ENCODE assay signal across 8 mouse cellular contexts in the genomic region with DNA sequence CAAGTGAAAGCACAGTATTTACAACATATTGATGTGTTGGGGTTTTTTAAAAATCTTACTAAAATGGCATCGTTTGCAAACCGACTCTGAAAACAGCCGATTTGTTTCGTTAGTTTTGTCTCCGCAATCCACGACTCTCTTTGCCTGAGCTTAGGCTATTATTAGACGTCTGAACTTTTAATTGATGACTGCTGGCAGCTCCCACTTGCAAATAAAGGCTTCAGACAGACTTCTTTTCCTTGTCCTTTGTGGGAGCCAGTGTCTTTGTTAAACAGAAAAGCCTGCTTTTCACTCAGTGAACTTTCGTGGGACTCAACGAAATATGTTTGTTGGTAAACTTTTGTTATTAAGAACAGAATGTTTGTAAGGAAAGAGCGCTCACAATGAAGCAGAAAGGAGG. TPM values are rescaled to one million over a fixed set of nuclear protein-coding genes. Genes with fewer than 3 reads are reported as not detected.
A peak's percentile ranks its signal among the peaks of the same experiment; 100 is the strongest.
DNase-seq lines count a peak whose midpoint lies in the region; ATAC-seq lines count a peak whose summit lies in the region.

No protein-coding gene starts in this region.

- intact Hi-C loops in heart, postnatal 25 days (cut with DNase I) = no loop called here

- H3K9me3 ChIP-seq in heart, embryonic 15.5 days (replicated peaks) = no peaks in the 10 kb centered on the region
- H3K9me3 ChIP-seq in hindbrain, embryonic 14.5 days (ENCODE audit: control insufficient read depth, low read length) = no peaks in the 10 kb centered on the region
- no peaks in the 10 kb centered on the region for H3K9me3 ChIP-seq in midbrain, embryonic 12.5 days

- no peak for DNase-seq in heart, postnatal 25 days (ENCODE audit: low spot score)
- peak; percentile 12 for DNase-seq in c-Kit-positive CD71-positive TER-119-positive erythroid progenitor cells, embryonic 14.5 days (ENCODE audit: low spot score)
- DNase-seq in hindbrain, embryonic 14.5 days (ENCODE audit: low spot score) = peak; percentile 36
- DNase-seq in ovary, adult 18-20 months (ENCODE audit: low spot score) = no peak
- DNase-seq in testis, postnatal 14 days (ENCODE audit: low spot score) = no peak
- DNase-seq in thymus, adult 18-20 months = no peak

- H3K27ac ChIP-seq in heart, embryonic 15.5 days = peak overlapping the region; percentile 89
- H3K27ac ChIP-seq in hindbrain, embryonic 14.5 days = peak overlapping the region; percentile 91
- peak overlapping the region; percentile 77; the same call in 1 of the 2 replicates for H3K27ac ChIP-seq in midbrain, embryonic 12.5 days (replicated peaks)

- H3K36me3 ChIP-seq in heart, embryonic 15.5 days = no peaks in the 10 kb centered on the region
- 0 out of 2 replicates have a peak, but pooled peaks cover 8% of the 10 kb centered on the region for H3K36me3 ChIP-seq in hindbrain, embryonic 14.5 days (replicated peaks; ENCODE audit: control insufficient read depth, insufficient read depth)
- no peaks in the 10 kb centered on the region for H3K36me3 ChIP-seq in midbrain, embryonic 12.5 days

- H3K9ac ChIP-seq in heart, embryonic 15.5 days = peak overlapping the region; percentile 41; the same call in 1 of the 2 replicates
- peak overlapping the region; percentile 64 for H3K9ac ChIP-seq in hindbrain, embryonic 14.5 days
- H3K9ac ChIP-seq in midbrain, embryonic 12.5 days (replicated peaks) = peak overlapping the region; percentile 47; the same call in 1 of the 2 replicates

- no peaks in the 10 kb centered on the region; the same call in 1 of the 2 replicates for H3K27me3 ChIP-seq in heart, embryonic 15.5 days
- H3K27me3 ChIP-seq in hindbrain, embryonic 14.5 days (ENCODE audit: control insufficient read depth, insufficient read depth, low read length) = no peaks in the 10 kb centered on the region
- H3K27me3 ChIP-seq in midbrain, embryonic 12.5 days = no peaks in the 10 kb centered on the region; the same call in 1 of the 2 replicates

- 23% methylated on average over 10 of the region's 10 CpGs for WGBS in heart, embryonic 15.5 days
- 30% methylated on average over 10 of the region's 10 CpGs for WGBS in hindbrain, embryonic 14.5 days
- 39% methylated on average over 10 of the region's 10 CpGs for WGBS in midbrain, embryonic 12.5 days

- H3K4me2 ChIP-seq in heart, embryonic 15.5 days = peak overlapping the region; percentile 60
- H3K4me2 ChIP-seq in hindbrain, embryonic 14.5 days (replicated peaks) = peak overlapping the region; percentile 55
- peak overlapping the region; percentile 45 for H3K4me2 ChIP-seq in midbrain, embryonic 12.5 days (replicated peaks)

- H3K4me3 ChIP-seq in heart, embryonic 15.5 days = peak overlapping the region; percentile 58
- peak overlapping the region; percentile 45 for H3K4me3 ChIP-seq in hindbrain, embryonic 14.5 days (replicated peaks; ENCODE audit: low read length)
- H3K4me3 ChIP-seq in midbrain, embryonic 12.5 days = peak overlapping the region; percentile 54

- H3K4me1 ChIP-seq in heart, embryonic 15.5 days (replicated peaks) = no peaks in the 10 kb centered on the region
- H3K4me1 ChIP-seq in hindbrain, embryonic 14.5 days (replicated peaks; ENCODE audit: control insufficient read depth, insufficient read depth, low read length) = no peaks in the 10 kb centered on the region
- H3K4me1 ChIP-seq in midbrain, embryonic 12.5 days = 0 out of 2 replicates have a peak, but pooled peaks cover 2% of the 10 kb centered on the region

- ATAC-seq in heart, embryonic 15.5 days (replicated peaks; ENCODE audit: insufficient number of reproducible peaks, insufficient read depth, low FRiP score, low read depth) = no peak
- no peak for ATAC-seq in hindbrain, embryonic 14.5 days (ENCODE audit: low FRiP score)
- no peak for ATAC-seq in midbrain, embryonic 12.5 days (ENCODE audit: low FRiP score, low read depth)

RNA-seq across cellular contexts. Expression of a gene that starts 0.6 kb away (rescaled TPM):
- 219 and 266 TPM in 2 replicates for polyA plus RNA-seq in heart, embryonic 15.5 days (2015; fragmentation: Nextera tagmentation; extraction: Ambion mirVana)
- 10 to 100 TPM; 20.6 to 23.8 TPM for total RNA-seq in heart, postnatal 25 days (2021)
- polyA plus RNA-seq in hindbrain, embryonic 14.5 days (2014; fragmentation: Nextera tagmentation; extraction: Ambion mirVana) = 129 and 130 TPM in 2 replicates
- polyA plus RNA-seq in midbrain, embryonic 12.5 days (2016; fragmentation: Nextera tagmentation; extraction: Ambion mirVana) = 157 and 164 TPM in 2 replicates

RNA-seq across cellular contexts. Expression of a gene that starts 30.9 kb away (rescaled TPM):
- 14.3 and 20.2 TPM in 2 replicates for polyA plus RNA-seq in heart, embryonic 15.5 days (2015; fragmentation: Nextera tagmentation; extraction: Ambion mirVana)
- total RNA-seq in heart, postnatal 25 days (2021) = under 1 TPM; 0.50 to 0.94 TPM
- polyA plus RNA-seq in hindbrain, embryonic 14.5 days (2014; fragmentation: Nextera tagmentation; extraction: Ambion mirVana) = 11.1 and 13.6 TPM in 2 replicates
- 7.6 and 9.3 TPM in 2 replicates for polyA plus RNA-seq in midbrain, embryonic 12.5 days (2016; fragmentation: Nextera tagmentation; extraction: Ambion mirVana)

RNA-seq across cellular contexts. Expression of a gene that starts 34.0 kb away (rescaled TPM):
- 131 and 190 TPM in 2 replicates for polyA plus RNA-seq in heart, embryonic 15.5 days (2015; fragmentation: Nextera tagmentation; extraction: Ambion mirVana)
- 1 to 10 TPM in 1 of 2 experiments, under 1 TPM in 1; 0.83 to 1.1 TPM for total RNA-seq in heart, postnatal 25 days (2021)
- polyA plus RNA-seq in hindbrain, embryonic 14.5 days (2014; fragmentation: Nextera tagmentation; extraction: Ambion mirVana) = 140 TPM in 2 replicates
- polyA plus RNA-seq in midbrain, embryonic 12.5 days (2016; fragmentation: Nextera tagmentation; extraction: Ambion mirVana) = 83.4 and 88.1 TPM in 2 replicates

RNA-seq across cellular contexts. Expression of a gene that starts 41.8 kb away (rescaled TPM):
- polyA plus RNA-seq in heart, embryonic 15.5 days (2015; fragmentation: Nextera tagmentation; extraction: Ambion mirVana) = 12.0 and 20.2 TPM in 2 replicates
- 1 to 10 TPM in 1 of 2 experiments, under 1 TPM in 1; 0.95 to 1.3 TPM for total RNA-seq in heart, postnatal 25 days (2021)
- 2.0 and 2.3 TPM in 2 replicates for polyA plus RNA-seq in hindbrain, embryonic 14.5 days (2014; fragmentation: Nextera tagmentation; extraction: Ambion mirVana)
- polyA plus RNA-seq in midbrain, embryonic 12.5 days (2016; fragmentation: Nextera tagmentation; extraction: Ambion mirVana) = 0.80 and 1.5 TPM in 2 replicates

RNA-seq across cellular contexts. Expression of a gene that starts 42.5 kb away (rescaled TPM):
- 189 and 225 TPM in 2 replicates for polyA plus RNA-seq in heart, embryonic 15.5 days (2015; fragmentation: Nextera tagmentation; extraction: Ambion mirVana)
- total RNA-seq in heart, postnatal 25 days (2021) = 1 to 10 TPM; 2.0 to 3.6 TPM
- polyA plus RNA-seq in hindbrain, embryonic 14.5 days (2014; fragmentation: Nextera tagmentation; extraction: Ambion mirVana) = 218 and 221 TPM in 2 replicates
- polyA plus RNA-seq in midbrain, embryonic 12.5 days (2016; fragmentation: Nextera tagmentation; extraction: Ambion mirVana) = 112 and 115 TPM in 2 replicates

Comparison
In these comparisons a context has a peak if more than half of its experiments do, and no peak if none do; other contexts are left out.
1. DNase-seq: peak in c-Kit-positive CD71-positive TER-119-positive erythroid progenitor cells, embryonic 14.5 days (single experiment) and hindbrain, embryonic 14.5 days (single experiment); none in heart, postnatal 25 days (single experiment), ovary, adult 18-20 months (single experiment), testis, postnatal 14 days (single experiment) and thymus, adult 18-20 months (0 of 2).
2. Peak in every context shown above with its lines, with median percentiles within 50 percentile points of each other: H3K27ac ChIP-seq, H3K4me2 ChIP-seq, H3K4me3 ChIP-seq and H3K9ac ChIP-seq.